Mouse (Mus musculus): ENCODE results near the gene Olfr68.
"Not testable (repeated sequence)": the region's sequence is repeated elsewhere in the genome, so short reads cannot be mapped to it uniquely, and the experiment has no call there.

The Olfr68 gene

DNA sequence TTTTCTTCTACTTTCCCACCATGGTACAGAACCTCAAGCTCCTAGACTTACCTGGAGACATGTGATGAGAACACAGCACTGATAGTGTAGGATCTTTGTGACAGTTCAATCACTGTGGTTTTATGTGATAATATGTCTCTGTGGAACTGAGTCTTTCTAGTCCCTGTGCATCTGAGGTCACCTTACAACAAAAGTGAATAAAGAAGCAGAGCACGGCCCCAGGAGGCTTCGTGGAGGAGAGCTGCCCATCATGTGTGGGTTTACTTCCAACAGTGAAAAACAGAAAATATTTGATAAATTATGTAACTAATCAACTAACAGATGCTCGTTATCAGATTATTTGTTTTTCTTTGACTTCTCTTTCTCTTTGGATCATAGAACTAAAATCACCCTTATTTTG, at the start of gene Olfr68:
Gene Olfr68 (minus strand): TSS at position 101 of the 400 bp plus-strand sequence.
- DNase-seq = no peak

DNA sequence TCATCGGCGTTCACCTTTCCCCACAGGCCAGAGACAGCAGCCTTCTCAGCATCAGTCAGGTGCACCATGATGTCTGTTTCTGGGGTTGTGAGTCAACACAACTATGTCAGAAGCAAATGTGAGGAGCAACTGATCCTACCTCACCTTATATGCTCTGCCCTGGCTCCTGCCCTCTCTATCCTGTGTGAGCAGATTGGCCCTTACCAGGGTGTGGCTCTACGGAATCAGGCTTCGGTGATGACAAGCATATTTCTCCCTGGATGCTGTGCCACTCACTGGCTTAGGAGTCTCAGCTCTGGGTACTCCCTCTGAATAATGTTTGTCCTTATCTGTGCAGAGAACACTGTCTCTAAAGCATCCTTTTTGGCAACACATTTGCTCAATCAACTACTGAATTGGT, 48.3 kb upstream of the Olfr68 start, which contains the start of gene Hbb-bs:
Gene Hbb-bs (minus strand): TSS at position 289 of the 400 bp plus-strand sequence.
- peak; percentile 90 for DNase-seq

DNA sequence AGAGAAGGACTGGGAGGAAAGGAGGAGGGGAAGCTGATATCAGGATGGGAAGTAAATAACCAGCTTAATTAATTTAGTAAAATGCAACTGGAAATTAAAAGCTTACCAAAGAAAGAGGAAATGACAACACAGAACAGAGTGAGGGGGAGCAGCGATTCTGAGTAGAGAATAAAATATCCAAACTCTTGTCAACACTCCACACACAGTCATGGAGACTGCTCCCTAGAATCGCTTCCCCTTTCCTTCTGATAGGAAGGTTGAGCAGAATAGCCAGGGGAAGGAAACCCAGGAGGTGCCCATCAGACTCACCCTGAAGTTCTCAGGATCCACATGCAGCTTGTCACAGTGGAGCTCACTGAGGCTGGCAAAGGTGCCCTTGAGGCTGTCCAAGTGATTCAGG, 47.6 kb upstream of the Olfr68 start:
- DNase-seq = not testable (repeated sequence)

DNA sequence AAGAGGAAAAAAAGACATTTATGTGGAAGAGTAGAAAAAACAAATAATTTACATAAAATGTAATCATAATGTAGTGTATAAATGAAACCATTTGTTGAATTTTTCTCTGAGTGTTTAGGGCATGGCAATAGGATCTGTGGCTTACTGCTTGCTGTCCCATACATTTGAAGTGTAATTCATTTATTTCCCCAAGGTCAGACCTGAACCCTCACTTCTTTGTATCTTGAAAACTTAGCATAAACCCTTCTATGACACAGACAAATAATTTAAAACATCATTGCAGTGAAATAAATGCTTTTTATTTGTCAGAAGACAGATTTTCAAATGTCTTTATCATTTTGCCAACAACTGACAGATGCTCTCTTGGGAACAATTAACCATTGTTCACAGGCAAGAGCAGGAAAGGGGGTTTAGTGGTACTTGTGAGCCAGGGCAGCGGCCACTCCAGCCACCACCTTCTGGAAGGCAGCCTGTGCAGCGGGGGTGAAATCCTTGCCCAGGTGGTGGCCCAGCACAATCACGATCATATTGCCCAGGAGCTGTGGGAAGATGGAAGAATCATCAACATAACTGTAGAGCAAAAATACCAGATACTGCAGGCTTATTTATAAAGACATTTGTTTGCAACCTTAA, 46.9 kb upstream of the Olfr68 start:
- DNase-seq = peak; percentile 79

DNA sequence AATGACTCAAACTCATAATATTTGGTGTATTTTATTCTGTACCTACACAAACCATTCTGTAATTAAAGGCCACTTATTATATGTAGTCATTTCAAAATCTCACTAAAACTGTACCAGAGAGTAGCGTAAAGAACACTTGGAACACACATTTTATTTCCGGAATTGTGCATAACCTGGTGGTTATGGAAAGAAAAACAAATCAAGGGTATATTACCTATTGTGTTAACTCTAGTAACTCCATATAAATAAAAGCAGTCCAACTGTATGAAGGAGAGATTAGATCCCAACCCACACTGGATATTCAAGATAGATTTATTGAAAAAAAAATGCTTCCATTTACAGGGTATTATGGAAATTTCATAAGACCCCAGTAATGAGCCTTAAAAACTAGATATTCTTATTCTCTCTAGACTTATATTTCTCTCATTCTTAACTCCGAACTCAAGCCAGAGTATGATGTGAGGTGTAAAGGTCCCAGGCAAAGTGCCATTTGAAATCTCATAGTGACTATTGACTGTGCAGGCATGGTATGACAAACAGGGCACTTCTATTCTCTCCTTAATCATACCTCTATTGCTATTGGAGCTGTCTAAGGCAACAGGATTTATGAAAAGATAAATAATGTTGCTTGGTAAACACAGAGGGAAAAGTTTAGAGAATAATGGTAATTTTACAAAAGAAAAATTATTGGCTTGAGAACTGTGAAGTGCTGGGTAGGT, 46.2 kb upstream of the Olfr68 start:
- peak; percentile 53 for DNase-seq

DNA sequence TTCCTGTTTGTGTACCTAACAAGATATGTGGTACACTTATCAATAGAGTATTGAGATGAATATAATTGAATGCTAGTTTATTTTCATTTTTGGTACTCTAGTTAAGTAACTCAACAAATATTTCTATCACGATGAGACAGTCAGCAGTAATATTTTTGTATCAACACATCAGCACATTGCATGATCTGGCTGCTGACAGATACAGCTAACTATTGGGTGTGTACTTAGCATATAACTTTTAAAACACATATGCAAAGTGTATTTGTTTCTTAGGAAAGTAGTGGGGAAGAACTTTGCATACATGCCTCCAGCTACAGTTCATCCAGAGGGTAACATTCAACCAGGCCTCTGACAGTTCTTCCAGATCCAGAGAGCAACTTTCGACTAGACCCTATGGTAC, 45.1 kb upstream of the Olfr68 start:
- no peak for DNase-seq

DNA sequence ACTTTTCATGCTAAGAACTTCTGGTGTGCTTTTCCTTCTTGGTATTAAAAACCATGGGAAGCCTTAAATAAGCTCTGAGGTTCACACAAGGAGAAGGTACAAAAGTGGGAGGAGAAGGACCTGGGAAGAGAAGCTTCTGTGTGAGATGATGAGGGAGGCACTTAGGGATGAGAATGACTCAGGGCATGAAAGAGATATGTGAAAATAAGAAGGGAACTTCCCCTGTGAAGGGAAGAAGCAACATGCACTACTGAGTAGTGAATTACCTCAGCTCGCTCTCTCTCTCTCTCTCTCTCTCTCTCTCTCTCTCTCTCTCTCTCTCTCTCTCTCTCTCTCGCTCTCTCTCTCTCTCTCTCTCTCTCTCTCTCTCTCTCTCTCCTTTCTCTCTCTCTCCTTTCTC, 35.6 kb upstream of the Olfr68 start:
- DNase-seq = not testable (repeated sequence)

DNA sequence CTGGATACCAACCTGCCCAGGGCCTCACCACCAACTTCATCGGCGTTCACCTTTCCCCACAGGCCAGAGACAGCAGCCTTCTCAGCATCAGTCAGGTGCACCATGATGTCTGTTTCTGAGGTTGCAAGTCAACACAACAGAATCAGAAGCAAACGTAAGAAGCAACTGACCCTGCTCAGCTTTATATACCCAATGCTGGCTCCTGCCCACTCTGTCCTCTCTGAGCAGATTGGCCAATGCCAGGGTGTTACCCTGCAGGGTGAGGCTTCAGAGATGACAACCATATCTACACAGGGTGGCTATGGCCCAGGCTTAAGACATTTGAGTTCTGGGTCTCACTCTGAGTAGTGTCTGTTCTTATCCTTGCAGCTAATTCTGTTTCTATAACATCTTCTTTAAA, 34.3 kb upstream of the Olfr68 start, which contains the start of gene Hbb-bt:
Gene Hbb-bt (minus strand): TSS at position 231 of the 400 bp plus-strand sequence.
- peak; percentile 90 for DNase-seq

DNA sequence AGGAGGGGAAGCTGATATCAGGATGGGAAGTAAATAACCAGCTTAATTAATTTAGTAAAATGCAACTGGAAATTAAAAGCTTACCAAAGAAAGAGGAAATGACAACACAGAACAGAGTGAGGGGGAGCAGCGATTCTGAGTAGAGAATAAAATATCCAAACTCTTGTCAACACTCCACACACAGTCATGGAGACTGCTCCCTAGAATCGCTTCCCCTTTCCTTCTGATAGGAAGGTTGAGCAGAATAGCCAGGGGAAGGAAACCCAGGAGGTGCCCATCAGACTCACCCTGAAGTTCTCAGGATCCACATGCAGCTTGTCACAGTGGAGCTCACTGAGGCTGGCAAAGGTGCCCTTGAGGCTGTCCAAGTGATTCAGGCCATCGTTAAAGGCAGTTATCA, 33.7 kb upstream of the Olfr68 start:
- DNase-seq = not testable (repeated sequence)

DNA sequence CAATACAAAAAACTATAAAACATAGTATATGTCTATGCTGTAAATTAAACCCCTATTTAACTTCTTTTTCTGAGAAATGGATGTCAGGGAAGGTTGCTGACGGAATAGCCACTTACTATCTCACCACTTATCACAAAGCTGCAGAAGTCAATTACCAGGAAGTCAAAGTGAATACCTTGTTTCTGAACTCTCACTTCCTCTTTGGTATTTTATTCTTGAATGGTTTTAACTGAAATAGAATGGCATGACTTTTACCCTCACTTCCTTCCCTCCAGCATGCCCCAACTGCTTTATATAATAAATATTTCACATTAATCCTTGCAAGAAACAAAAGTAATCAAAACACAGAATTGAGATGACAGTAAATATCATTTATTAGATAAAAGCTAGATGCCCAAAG, 32.7 kb upstream of the Olfr68 start:
- no peak for DNase-seq

DNA sequence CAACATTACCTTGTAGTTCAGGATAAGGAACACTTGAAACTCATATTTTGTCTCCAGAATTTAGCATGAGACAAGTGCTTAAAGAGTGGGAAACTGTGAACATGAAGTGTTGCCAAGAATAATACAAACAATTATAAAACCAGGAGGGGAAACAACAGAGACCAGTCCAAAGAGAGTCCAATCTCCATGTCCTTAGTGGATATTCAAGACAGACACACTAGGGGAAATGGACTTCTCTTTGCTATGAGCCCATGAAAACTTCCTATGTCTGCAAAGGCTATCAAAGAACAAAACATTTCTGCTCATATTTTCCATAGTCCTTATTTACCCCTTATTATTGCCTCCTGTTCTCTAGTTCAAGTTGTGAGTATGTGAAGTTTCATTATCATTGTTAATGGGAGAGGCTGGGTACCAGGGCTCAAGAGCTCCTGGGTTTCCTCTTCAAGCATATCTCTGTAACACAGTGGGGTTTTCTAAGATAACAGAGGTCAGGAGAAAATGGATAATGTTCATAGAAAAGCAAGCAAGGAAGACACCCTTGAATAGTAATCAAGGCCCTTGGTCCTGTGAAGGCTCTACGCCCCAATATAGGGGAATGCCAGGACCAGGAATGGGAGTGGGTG, 31.8 kb upstream of the Olfr68 start:
- peak; percentile 56 for DNase-seq

DNA sequence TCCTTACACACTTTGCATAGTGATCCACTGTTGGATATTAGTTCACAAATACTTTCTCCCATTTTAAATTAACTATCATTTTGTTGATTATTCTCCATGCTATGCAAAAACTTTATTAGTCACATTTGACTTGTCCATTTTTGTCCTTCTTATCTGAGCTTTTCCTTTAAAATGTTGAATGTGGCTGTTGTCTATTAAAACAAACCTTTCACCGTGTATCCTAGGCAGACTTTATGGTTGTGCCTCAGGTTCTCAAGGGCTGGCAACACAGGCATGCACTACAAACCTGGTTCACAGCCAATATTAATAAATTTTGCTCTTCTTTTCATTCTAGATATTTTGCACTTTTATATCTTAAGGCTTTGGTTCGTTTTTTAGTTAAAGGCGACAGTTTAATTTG, 31.2 kb upstream of the Olfr68 start:
- no peak for DNase-seq

DNA sequence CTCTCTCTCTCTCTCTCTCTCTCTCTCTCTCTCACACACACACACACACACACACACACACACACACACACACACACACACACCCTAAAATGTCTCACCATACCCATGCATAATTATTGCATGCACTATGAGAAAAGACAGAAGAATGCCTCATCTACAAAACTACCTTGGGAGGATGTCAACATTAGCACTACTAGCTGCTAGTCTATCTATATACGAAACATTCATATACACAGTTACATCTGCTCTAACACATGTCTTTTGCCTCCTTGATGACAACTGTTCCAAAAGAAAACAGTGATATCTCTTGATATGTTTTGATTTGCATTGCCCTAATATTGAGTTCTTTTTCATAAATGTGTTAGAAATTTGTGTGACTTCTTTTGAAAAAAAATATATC, 30.8 kb upstream of the Olfr68 start:
- no peak for DNase-seq

DNA sequence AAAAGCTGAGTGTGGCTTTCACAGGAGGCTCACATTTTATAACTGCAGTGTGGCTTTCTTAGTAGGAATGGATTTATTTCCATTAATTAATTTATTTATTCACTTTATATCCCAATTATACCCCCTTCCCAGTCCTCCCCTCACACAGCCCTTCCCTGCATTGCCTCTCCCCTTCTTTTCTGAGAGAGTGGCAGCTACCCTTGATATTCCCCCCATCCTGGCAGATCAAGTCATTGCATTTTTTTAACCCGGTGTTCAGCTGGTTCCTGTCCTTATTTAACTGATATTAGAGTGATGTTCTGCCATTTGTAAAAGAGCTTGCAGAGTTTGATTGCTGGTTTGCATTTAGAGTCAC, 30.3 kb upstream of the Olfr68 start:
- no peak for DNase-seq

DNA sequence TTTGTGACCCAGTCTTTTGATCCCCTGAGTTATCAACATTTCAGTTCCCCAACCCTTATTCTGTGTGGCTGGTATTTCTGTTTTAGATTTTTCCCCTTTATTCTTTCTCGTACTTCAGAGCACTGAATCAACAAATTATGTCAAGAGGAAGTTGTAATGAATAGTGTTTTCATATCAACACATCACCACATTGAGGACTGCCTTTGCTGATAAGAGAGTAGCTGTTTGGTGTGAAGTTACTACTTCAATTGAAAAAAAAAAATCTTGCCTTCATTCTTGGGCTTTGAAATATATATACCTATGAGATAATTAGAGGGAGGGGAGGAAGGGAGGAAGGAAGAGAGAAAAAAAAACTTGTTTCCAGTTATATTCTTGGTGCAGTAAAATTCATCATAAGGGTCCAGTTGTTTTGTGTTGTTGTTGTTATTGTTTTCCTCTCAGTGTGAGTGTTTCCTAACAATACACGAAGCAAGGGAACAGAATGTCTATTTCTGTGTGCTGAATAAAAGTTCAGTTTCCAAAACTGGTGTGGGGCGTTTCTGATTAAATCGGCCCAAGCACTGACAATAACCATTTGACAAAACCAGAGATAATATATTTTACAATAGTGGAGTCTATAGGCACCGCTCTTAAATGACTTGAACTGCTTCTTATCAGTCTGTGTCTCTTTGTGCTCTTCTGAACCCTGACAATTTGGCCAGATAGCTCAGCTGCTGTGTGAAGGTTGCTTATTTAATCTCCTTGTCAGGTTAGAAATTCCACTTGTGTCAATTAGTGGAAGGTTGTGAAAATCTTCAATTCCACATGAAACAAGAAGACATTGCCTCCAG, 29.7 kb upstream of the Olfr68 start:
- DNase-seq = no peak

DNA sequence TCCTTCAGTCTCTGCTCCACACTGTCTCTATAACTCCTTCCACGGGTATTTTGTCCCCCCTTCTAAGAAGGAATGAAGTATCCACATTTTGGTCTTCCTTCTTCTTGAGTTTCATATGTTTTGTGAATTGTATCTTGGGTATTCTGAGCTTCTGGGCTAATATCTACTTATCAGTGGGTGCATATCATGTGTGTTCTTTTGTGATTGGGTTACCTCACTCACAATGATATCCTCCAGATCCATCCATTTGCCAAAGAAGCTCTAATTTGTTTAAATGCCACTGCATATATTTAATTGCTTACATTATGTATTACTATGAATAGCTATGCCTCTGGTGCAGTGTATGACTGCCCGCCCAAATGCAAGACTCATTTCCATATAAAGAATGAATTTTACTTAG, 28.6 kb upstream of the Olfr68 start:
- not testable (repeated sequence) for DNase-seq

DNA sequence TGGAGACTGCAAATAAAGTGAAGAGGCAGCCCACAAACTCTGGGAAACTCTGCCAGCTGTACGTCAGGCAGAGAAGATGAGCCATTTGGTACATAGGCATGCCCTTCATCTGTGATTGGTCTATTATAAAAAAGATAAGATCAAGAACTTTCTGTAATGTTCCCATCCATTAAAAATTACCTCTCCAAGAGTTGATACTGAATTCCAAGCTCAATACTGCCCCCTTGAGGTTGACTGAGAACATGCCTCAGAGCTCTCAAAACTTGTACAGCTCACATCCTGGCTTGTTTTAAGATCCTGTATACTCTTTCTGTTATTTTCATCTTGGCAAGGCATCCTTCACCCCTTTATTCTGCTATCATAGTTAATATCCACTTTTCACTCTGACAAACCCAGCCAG, 27.4 kb upstream of the Olfr68 start:
- DNase-seq = peak; percentile 61

DNA sequence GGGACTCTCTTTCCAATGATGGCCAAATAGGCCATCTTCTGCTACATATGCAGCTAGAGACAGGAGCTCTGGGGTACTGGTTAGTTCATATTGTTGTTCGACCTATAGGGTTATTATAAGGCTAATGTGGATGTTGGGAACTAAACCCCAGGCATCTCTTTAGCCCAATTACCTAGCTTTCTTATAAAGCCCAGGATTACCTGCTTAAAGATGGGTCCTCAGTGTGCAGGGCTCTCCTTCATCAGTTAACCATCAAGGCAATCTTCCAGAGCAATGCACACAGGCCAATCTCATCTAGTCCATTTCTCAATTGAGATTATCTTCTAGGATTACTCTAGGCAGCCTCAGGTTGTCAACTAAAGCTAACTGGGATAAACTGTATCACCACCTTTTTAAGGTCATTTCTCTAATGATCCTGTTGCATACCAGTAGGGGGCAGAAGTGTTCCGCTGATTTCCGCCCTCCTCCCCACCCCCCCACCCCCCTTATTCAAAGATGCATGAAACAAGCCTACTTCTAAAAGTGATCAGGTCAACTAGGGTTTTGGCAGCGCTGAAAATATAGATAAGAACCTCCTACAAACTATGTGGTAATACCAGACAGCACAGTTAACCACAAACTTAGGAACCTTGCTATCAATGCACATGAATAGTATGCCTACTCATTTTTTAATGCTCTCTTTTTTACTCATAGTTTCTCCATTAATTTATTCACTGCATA, 13.3 kb upstream of the Olfr68 start:
- DNase-seq = peak; percentile 73

DNA sequence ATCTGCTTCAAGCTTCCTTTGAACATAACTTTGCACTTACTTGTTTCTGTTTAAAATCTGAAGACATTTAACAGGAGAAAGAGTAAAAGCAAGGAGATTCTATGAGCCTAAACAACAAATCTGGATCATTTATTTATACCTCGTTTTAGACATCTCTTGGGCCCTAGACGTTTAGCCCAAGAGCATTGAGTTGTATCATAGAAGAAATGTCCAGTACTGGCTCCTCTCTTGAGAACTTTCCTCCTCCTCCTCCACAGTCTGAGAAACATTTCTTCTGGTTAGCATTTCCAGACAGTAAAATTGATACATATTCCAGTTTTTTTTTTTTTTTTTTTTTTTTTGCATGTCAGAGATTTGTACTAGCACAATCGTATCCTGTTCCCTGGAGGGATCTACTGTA, 12.2 kb upstream of the Olfr68 start, which contains the start of gene Olfr67:
Gene Olfr67 (minus strand): TSS at position 101 of the 400 bp plus-strand sequence.
- DNase-seq = no peak

DNA sequence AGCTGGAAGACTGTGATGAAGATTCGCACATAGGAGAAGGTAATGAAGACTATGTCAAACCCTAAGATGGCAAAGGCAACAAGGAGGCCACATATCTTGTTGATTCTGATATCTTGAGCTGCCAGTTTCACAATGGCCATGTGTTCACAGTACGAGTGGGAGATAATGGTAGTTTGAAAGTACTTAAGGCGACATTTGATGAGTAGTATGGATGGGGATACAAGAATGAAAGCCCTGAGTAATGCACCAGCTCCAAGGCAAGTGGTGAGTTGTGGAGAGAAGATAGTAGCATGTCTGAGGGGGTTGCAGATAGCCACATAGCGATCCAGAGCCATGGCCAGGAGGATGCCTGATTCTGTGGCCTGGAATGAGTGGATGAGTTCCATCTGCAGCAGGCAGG, 1.8 kb downstream of the Olfr68 start:
- not testable (repeated sequence) for DNase-seq

DNA sequence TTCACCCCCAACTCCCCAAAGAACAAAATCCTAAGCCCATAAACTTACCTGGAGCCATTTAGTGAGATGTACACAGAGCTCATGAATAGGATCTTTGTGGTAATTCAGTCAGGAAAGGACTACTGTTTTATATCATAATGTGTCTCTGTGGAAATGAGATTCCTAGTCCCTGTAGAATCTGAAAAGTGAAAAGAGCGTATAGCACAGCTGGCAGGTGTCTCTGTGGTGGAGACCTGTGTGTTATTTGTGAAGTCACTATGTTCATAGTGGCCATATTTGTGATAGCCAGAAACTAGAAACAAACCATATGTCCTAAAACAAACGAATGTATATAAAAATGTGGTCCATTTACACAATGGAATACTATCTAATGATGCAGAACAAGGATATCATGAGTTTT, 8.0 kb downstream of the Olfr68 start, which contains the start of gene Olfr69:
Gene Olfr69 (minus strand): TSS at position 101 of the 400 bp plus-strand sequence.
- DNase-seq = no peak

DNA sequence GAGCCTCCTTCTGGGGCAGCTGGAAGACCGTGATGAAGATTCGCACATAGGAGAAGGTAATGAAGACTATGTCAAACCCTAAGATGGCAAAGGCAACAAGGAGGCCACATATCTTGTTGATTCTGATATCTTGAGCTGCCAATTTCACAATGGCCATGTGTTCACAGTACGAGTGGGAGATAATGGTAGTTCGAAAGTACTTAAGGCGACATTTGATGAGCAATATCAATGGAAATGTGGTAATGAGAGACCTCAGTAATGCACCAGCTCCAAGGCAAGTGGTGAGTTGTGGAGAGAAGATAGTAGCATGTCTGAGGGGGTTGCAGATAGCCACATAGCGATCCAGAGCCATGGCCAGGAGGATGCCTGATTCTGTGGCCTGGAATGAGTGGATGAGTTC, 11.8 kb downstream of the Olfr68 start:
- DNase-seq = not testable (repeated sequence)
